Mouse (Mus musculus) forebrain, embryonic 14.5 days (tissue): ENCODE measurements around the gene Sun3. TPM values are rescaled to one million over a fixed set of nuclear protein-coding genes. Genes with fewer than 3 reads are reported as not detected.
A peak's percentile ranks its signal among the peaks of the same experiment; 100 is the strongest.

Experiments used
- ATAC-seq: fragments of 200-750 bp; cut with Nextera tagmentation; 2 replicates; pipeline ENCODE4 v1.8.0; 2017; ENCODE audit warnings: mild to moderate bottlenecking, moderate library complexity
- DNase-seq: peaks from one replicate; pipeline ENCODE4 v3.0.0-alpha.2; 2015; ENCODE audit warnings: low spot score
- H3K27ac ChIP-seq: fragments of 300-500 bp; sonication (generic); 2 replicates; pipeline ENCODE4 v1.5.1; 2014; ENCODE audit warnings: low read depth, mild to moderate bottlenecking, control low read depth, low read length, moderate library complexity
- H3K27me3 ChIP-seq: fragments of 300-500 bp; sonication (generic); replicated peaks from 2 replicates; pipeline ENCODE4 v1.6.1; 2014; ENCODE audit warnings: low read length, control low read depth, mixed read lengths; ENCODE audit not compliant: control insufficient read depth, insufficient read depth
- H3K36me3 ChIP-seq: fragments of 300-500 bp; sonication (generic); 2 replicates; pipeline ENCODE4 v1.6.1; 2014; ENCODE audit warnings: low read length, control low read depth; ENCODE audit not compliant: control insufficient read depth, insufficient read depth
- H3K4me1 ChIP-seq: fragments of 300-500 bp; sonication (generic); 2 replicates; pipeline ENCODE4 v1.6.1; 2014; ENCODE audit warnings: antibody characterized with exemption, low read length, control low read depth; ENCODE audit not compliant: control insufficient read depth, insufficient read depth
- H3K4me2 ChIP-seq: fragments of 300-500 bp; sonication (generic); 2 replicates; pipeline ENCODE4 v1.6.1; 2014; ENCODE audit warnings: mild to moderate bottlenecking, control low read depth, low read length
- H3K4me3 ChIP-seq: fragments of 300-500 bp; sonication (generic); 2 replicates; pipeline ENCODE4 v1.5.1; 2014; ENCODE audit warnings: low read depth, low read length, control low read depth
- H3K9ac ChIP-seq: fragments of 300-500 bp; sonication (generic); 2 replicates; pipeline ENCODE4 v1.6.1; 2014; ENCODE audit warnings: mild to moderate bottlenecking, low read length, control low read depth, moderate library complexity
- H3K9me3 ChIP-seq: fragments of 300-500 bp; sonication (generic); replicated peaks from 2 replicates; pipeline ENCODE4 v1.6.1; 2016; ENCODE audit warnings: low read length, control low read depth, mixed read lengths; ENCODE audit not compliant: control insufficient read depth
- WGBS: fragments of 180-500 bp; shearing (Covaris S2); extraction: QIAGEN DNeasy Blood & Tissue Kit; methylation state at CpG from one replicate; pipeline ENCODE4 v1.1.7; 2014; 5-methylcytosine and 5-hydroxymethylcytosine counted together
- polyA plus RNA-seq: library from polyadenylated mRNA; unstranded; fragments of >200 nt; fragmentation: Nextera tagmentation; extraction: Ambion mirVana; gene quantifications from 2 replicates; pipeline ENCODE4 v1.2.1, GENCODE M21; 2014

The Sun3 gene
- polyA plus RNA-seq, 1 experiment from 2014 or later: 0.19 TPM

- DNase-seq: peak; percentile 84
- Histone ChIP-seq H3K27ac (peak within 1 kb of the TSS; percentile 82), H3K4me3 (peak within 1 kb of the TSS; percentile 63), H3K4me1 (peaks cover 4% of the 10 kb centered on the region; the same call in 1 of the 2 replicates), H3K4me2 (peak within 1 kb of the TSS; percentile 65), H3K36me3 (peaks cover 12% of the 10 kb centered on the region), H3K9ac (peak within 1 kb of the TSS; percentile 77), H3K27me3 (no peaks in the 10 kb centered on the region), H3K9me3 (no peaks in the 10 kb centered on the region)
- peak; percentile 95 for ATAC-seq
- under 1% methylated on average over 43 of the region's 43 CpGs for WGBS
These were observed 37.9 kb downstream of the Sun3 start, which contains the start of gene Hus1 for GRCm38 (mm10) chr11:9010853-9011339. TSS of gene Hus1 (minus strand) at chr11:9011191.

GRCm38 (mm10) chr11:9010416-9010815 lies 38.4 kb downstream of the Sun3 start:
- no peaks in the 10 kb centered on the region for H3K27me3 ChIP-seq
- H3K27ac ChIP-seq: peak overlapping the region; percentile 82
- ATAC-seq (peak; percentile 66), DNase-seq (no peak)
- peak overlapping the region; percentile 77 for H3K9ac ChIP-seq
- H3K36me3 ChIP-seq: peaks cover 17% of the 10 kb centered on the region
- no peaks in the 10 kb centered on the region for H3K9me3 ChIP-seq
- peak overlapping the region; percentile 63 for H3K4me3 ChIP-seq
- peaks cover 4% of the 10 kb centered on the region; the same call in 1 of the 2 replicates for H3K4me1 ChIP-seq
- under 1% methylated on average over 7 of the region's 7 CpGs for WGBS
- H3K4me2 ChIP-seq: peak overlapping the region; percentile 65

- no peak for ATAC-seq
These were observed 40.0 kb downstream of the Sun3 start for GRCm38 (mm10) chr11:9008761-9009160.

DNA sequence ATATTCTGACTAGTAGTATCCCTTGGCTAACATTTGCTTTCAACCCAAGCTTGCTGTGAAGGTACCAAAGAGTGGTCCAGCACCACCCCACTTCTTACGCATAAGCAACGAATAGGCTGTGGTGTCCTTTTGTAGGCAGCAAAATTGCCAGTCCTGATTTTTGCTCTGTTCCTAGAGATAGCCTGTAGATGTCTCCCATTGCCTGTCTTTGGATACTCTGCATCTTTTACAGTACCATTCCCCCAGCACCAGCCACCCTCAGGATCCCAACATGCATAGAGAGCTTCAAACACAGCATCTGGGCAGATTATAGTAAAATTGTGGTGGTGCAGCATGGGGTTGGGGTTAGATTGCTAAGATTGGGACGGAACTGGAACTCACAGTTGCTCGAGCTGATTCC lies 60.7 kb downstream of the Sun3 start:
- Histone ChIP-seq H3K9ac (no peak overlapping the region), H3K27me3 (no peaks in the 10 kb centered on the region), H3K4me3 (no peak overlapping the region), H3K4me2 (no peak overlapping the region), H3K27ac (no peak overlapping the region), H3K9me3 (no peaks in the 10 kb centered on the region), H3K36me3 (peaks cover 9% of the 10 kb centered on the region; the same call in 1 of the 2 replicates), H3K4me1 (no peaks in the 10 kb centered on the region)
- DNase-seq (no peak), ATAC-seq (no peak)
- WGBS: 73% methylated on average over 4 of the region's 4 CpGs

More at GRCm38 (mm10) chr11:9008761-9009160, 40.0 kb downstream of the Sun3 start:
- Histone ChIP-seq H3K9ac (no peak overlapping the region), H3K4me2 (no peak overlapping the region), H3K27me3 (no peaks in the 10 kb centered on the region), H3K4me1 (peaks cover 4% of the 10 kb centered on the region; the same call in 1 of the 2 replicates), H3K9me3 (no peaks in the 10 kb centered on the region), H3K36me3 (peaks cover 33% of the 10 kb centered on the region), H3K27ac (no peak overlapping the region), H3K4me3 (no peak overlapping the region)
- 93% methylated on average over 5 of the region's 5 CpGs for WGBS
- DNase-seq: no peak

DNA sequence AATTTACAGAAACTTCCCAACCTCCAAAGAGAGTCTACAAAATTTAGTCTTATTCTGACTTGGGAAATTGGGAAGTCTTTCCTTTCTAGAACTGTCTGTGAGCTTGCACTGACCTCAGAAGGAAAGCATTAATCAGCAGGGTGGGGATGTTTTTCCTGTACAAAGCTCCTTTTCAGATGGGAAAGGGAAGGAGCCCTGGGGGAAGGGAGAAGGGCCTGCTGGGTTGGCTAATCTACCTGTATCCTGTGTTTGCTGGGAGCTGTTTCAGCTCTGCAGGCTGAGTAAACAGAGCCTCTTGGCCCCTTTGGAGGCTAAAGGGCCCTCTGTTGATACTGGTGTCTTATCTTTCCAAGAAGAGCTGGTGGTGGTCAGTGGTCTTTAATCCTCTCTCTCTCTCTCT lies 62.7 kb downstream of the Sun3 start:
- H3K4me2 ChIP-seq: no peak overlapping the region
- no peaks in the 10 kb centered on the region for H3K36me3 ChIP-seq
- H3K4me3 ChIP-seq: no peak overlapping the region
- no peaks in the 10 kb centered on the region for H3K4me1 ChIP-seq
- DNase-seq: no peak
- no peak for ATAC-seq
- no peak overlapping the region for H3K27ac ChIP-seq
- H3K9ac ChIP-seq: no peak overlapping the region
- H3K9me3 ChIP-seq: no peaks in the 10 kb centered on the region
- H3K27me3 ChIP-seq: no peaks in the 10 kb centered on the region

GRCm38 (mm10) chr11:8983237-8983861 lies 65.4 kb downstream of the Sun3 start:
- peak; percentile 50; the same call in 1 of the 2 replicates for ATAC-seq
- Histone ChIP-seq H3K36me3 (no peaks in the 10 kb centered on the region), H3K27me3 (no peaks in the 10 kb centered on the region), H3K4me3 (no peak overlapping the region), H3K27ac (no peak overlapping the region), H3K9ac (no peak overlapping the region), H3K4me2 (no peak overlapping the region), H3K9me3 (no peaks in the 10 kb centered on the region), H3K4me1 (no peaks in the 10 kb centered on the region)
- WGBS: 45% methylated on average over 6 of the region's 6 CpGs
- peak; percentile 85 for DNase-seq

DNA sequence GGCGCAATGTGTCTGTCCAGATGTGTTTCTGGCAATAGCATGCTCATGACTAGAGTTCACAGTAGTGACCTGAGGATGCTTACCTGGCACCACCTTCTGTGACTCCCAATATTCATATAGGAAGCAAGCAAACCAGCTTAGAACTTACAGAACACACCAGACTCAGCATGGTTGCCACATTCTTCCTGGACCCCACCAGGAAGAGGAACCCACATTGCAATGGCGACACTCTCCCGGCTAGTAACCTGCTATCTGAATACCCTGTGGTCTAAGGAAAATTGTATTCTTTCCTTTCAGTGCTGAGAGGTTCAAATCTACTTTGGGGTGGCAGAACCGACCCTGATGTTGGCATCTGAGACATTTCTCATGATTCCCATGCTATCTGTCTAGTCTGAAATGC lies 70.6 kb downstream of the Sun3 start:
- no peak overlapping the region for H3K4me3 ChIP-seq
- no peaks in the 10 kb centered on the region for H3K9me3 ChIP-seq
- DNase-seq (no peak), ATAC-seq (no peak)
- 87% methylated on average over 4 of the region's 4 CpGs for WGBS
- no peak overlapping the region for H3K4me2 ChIP-seq
- H3K27me3 ChIP-seq: no peaks in the 10 kb centered on the region
- H3K36me3 ChIP-seq: no peaks in the 10 kb centered on the region
- H3K27ac ChIP-seq: no peak overlapping the region
- no peaks in the 10 kb centered on the region for H3K4me1 ChIP-seq
- H3K9ac ChIP-seq: no peak overlapping the region

DNA sequence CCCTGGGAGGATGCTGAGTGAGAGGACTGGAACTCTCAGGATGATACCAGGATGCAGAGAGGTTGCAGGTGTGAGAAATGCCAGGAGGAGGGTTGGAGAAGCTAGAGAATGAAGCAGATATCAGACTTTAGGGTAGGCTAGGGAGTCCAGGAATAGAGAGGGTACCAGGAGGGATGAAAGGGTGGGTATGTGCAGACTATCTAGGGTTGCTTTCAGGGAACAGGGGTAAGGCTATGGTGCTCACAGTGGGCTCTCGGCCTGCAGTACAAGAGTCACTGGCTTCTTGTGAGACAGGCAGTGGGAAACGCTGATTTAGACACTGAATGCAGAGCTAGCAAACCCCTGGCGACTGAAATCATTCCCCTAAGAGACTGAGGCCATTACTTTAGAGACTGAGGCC lies 75.6 kb downstream of the Sun3 start, which contains the start of gene Pkd1l1:
Gene Pkd1l1, minus strand, starts transcription at position 101 of the 400 bp plus-strand sequence.
- Histone ChIP-seq H3K4me3 (no peak within 1 kb of the TSS), H3K27ac (no peak within 1 kb of the TSS), H3K4me2 (no peak within 1 kb of the TSS), H3K9me3 (no peaks in the 10 kb centered on the region), H3K4me1 (no peaks in the 10 kb centered on the region), H3K36me3 (no peaks in the 10 kb centered on the region), H3K9ac (no peak within 1 kb of the TSS), H3K27me3 (no peaks in the 10 kb centered on the region)
- no peak for DNase-seq
- no peak for ATAC-seq
- 58% methylated on average over 3 of the region's 3 CpGs for WGBS

GRCm38 (mm10) chr11:8972093-8972492 lies 76.7 kb downstream of the Sun3 start:
- WGBS: 89% methylated on average over 6 of the region's 6 CpGs
- ATAC-seq: no peak

More at GRCm38 (mm10) chr11:8972093-8972492, 76.7 kb downstream of the Sun3 start:
- H3K36me3 ChIP-seq: no peaks in the 10 kb centered on the region
- no peaks in the 10 kb centered on the region for H3K9me3 ChIP-seq
- H3K27me3 ChIP-seq: no peaks in the 10 kb centered on the region
- no peak overlapping the region for H3K4me3 ChIP-seq
- no peak overlapping the region for H3K27ac ChIP-seq
- H3K9ac ChIP-seq: no peak overlapping the region
- H3K4me1 ChIP-seq: no peaks in the 10 kb centered on the region
- H3K4me2 ChIP-seq: no peak overlapping the region
- DNase-seq: no peak
